Mouse (Mus musculus): Measurements from ENCODE around the gene Nrip2. TPM values are rescaled to one million over a fixed set of nuclear protein-coding genes. Genes with fewer than 3 reads are reported as not detected.

Nrip2 gene
- total and polyA plus RNA-seq, 3 experiments: 0.13 to 1.3 TPM; not detected in 1

GRCm38 (mm10) chr6:128397574-128398261, 1.4 kb upstream of the Nrip2 start:
- Histone ChIP-seq H3K4me1 (ENCODE audit: control insufficient read depth in 1 of 2, insufficient read depth in 2 of 2) (no peaks in the 10 kb centered on the region), H3K27me3 (replicated peaks) (no peaks in the 10 kb centered on the region), H3K36me3 (replicated peaks in 1 of 2; ENCODE audit: control insufficient read depth in 1 of 2, insufficient read depth in 1 of 2, low read length in 1 of 2) (no peaks in the 10 kb centered on the region), H3K27ac (ENCODE audit: insufficient read depth, low read depth) (no peak overlapping the region), H3K4me2 (ENCODE audit: insufficient read depth, low read depth, poor library complexity, severe bottlenecking) (no peak overlapping the region), H3K9me3 (replicated peaks; ENCODE audit: low read length) (no peaks in the 10 kb centered on the region), H3K79me2 (replicated peaks; ENCODE audit: control insufficient read depth, extremely low read depth, insufficient read depth, poor library complexity, severe bottlenecking) (no peaks in the 10 kb centered on the region), H3K9ac (ENCODE audit: insufficient read depth, low read depth) (no peak overlapping the region), H3K4me3 (replicated peaks in 1 of 3; ENCODE audit: low read depth in 2 of 3, low read length in 2 of 3, poor library complexity in 1 of 3) (no peak overlapping the region)
- DNase-seq (ENCODE audit: extremely low read depth): no peak
- in situ Hi-C loops (cut with MboI; ENCODE audit: low pct_ligation_motif_present, low pct_unique_long_range_greater_than_20kb, low sequenced_read_pairs): no loop called here
- dilution Hi-C loops (cut with MboI; ENCODE audit: extremely low pct_ligation_motif_present, extremely low pct_unique_long_range_greater_than_20kb, low sequenced_read_pairs): no loop called here
- no peak for TF ChIP-seq E2F4 (IDR thresholded peaks at IDR 0.05; ENCODE audit: insufficient replicate concordance, low read depth, low read length)
- TF ChIP-seq SIN3A (IDR thresholded peaks at IDR 0.05; ENCODE audit: low read length): no peak
- no peak for TF ChIP-seq IRF4 (IDR thresholded peaks at IDR 0.05; ENCODE audit: low read depth, low read length)
- no peak for TF ChIP-seq NELFE (IDR thresholded peaks at IDR 0.05; ENCODE audit: low read depth, low read length)
- no peak for TF ChIP-seq CHD2 (IDR thresholded peaks at IDR 0.05; ENCODE audit: low read length)
- no peak for TF ChIP-seq MAFK (IDR thresholded peaks at IDR 0.05; ENCODE audit: insufficient replicate concordance, low read length)

GRCm38 (mm10) chr6:128399421-128400185, 507 bp downstream of the Nrip2 start:
- H3K9me3 ChIP-seq (replicated peaks; ENCODE audit: low read length): no peaks in the 10 kb centered on the region
- DNase-seq (ENCODE audit: extremely low read depth): no peak
- H3K79me2 ChIP-seq (replicated peaks; ENCODE audit: control insufficient read depth, extremely low read depth, insufficient read depth, poor library complexity, severe bottlenecking): no peaks in the 10 kb centered on the region
- dilution Hi-C loops (cut with MboI; ENCODE audit: extremely low pct_ligation_motif_present, extremely low pct_unique_long_range_greater_than_20kb, low sequenced_read_pairs): no loop called here
- H3K36me3 ChIP-seq (replicated peaks in 1 of 2; ENCODE audit: control insufficient read depth in 1 of 2, insufficient read depth in 1 of 2, low read length in 1 of 2): peaks cover 0 to 2% of the 10 kb centered on the region in 2 experiments
- in situ Hi-C loops (cut with MboI; ENCODE audit: low pct_ligation_motif_present, low pct_unique_long_range_greater_than_20kb, low sequenced_read_pairs): no loop called here
- no peak overlapping the region for H3K9ac ChIP-seq (ENCODE audit: insufficient read depth, low read depth)
- TF ChIP-seq ZC3H11A (IDR thresholded peaks at IDR 0.05; ENCODE audit: low read depth, low read length) (no peak), USF1 (IDR thresholded peaks at IDR 0.05; ENCODE audit: low read depth, low read length) (no peak), CTCF (conservative IDR thresholded peaks at IDR 0.05 in 1 of 2, IDR thresholded peaks at IDR 0.05 in 1 of 2; ENCODE audit: low read depth in 2 of 2, low read length in 2 of 2) (no peak), ZKSCAN1 (IDR thresholded peaks at IDR 0.05; ENCODE audit: borderline replicate concordance, low read depth, low read length) (no peak), SMC3 (IDR thresholded peaks at IDR 0.05; ENCODE audit: low read depth, low read length) (no peak), MAZ (IDR thresholded peaks at IDR 0.05; ENCODE audit: low read depth, low read length) (no peak), IRF4 (IDR thresholded peaks at IDR 0.05; ENCODE audit: low read depth, low read length) (no peak), MEF2A (IDR thresholded peaks at IDR 0.05; ENCODE audit: borderline replicate concordance, low read depth, low read length) (no peak), POLR2AphosphoS2 (IDR thresholded peaks at IDR 0.05; ENCODE audit: low read depth, low read length) (no peak), MXI1 (IDR thresholded peaks at IDR 0.05; ENCODE audit: low read depth, low read length) (no peak)
- no peaks in the 10 kb centered on the region for H3K4me1 ChIP-seq (ENCODE audit: control insufficient read depth in 1 of 2, insufficient read depth in 2 of 2)
- H3K4me3 ChIP-seq (replicated peaks in 1 of 3; ENCODE audit: low read depth in 2 of 3, low read length in 2 of 3, poor library complexity in 1 of 3): no peak overlapping the region
- H3K27me3 ChIP-seq (replicated peaks): no peaks in the 10 kb centered on the region
- no peak overlapping the region for H3K4me2 ChIP-seq (ENCODE audit: insufficient read depth, low read depth, poor library complexity, severe bottlenecking)
- no peak overlapping the region for H3K27ac ChIP-seq (ENCODE audit: insufficient read depth, low read depth)

Measured in CH12.LX (cell line).